Mouse (Mus musculus) kidney, adult 2 months (tissue): Measurements from ENCODE around the gene Sema3a. TPM values are rescaled to one million over a fixed set of nuclear protein-coding genes. Genes with fewer than 3 reads are reported as not detected.

ENCODE experiments used
- DNase-seq: peaks from one replicate; pipeline ENCODE4 v3.0.0; 2021
- H3K27ac ChIP-seq: fragments of 200-500 bp; 2 replicates; pipeline ENCODE4 v1.5.1; 2012; ENCODE audit warnings: low read depth, low read length, control low read depth, inconsistent platforms; ENCODE audit not compliant: insufficient read depth
- H3K27me3 ChIP-seq: fragments of 200-500 bp; replicated peaks from 2 replicates; pipeline ENCODE4 v1.6.1; 2012; ENCODE audit warnings: mild to moderate bottlenecking, moderate library complexity, low read length, inconsistent platforms; ENCODE audit not compliant: control insufficient read depth, insufficient read depth
- H3K36me3 ChIP-seq: fragments of 200-500 bp; 2 replicates; pipeline ENCODE4 v1.6.1; 2012; ENCODE audit warnings: mild to moderate bottlenecking, moderate library complexity, low read length, inconsistent platforms; ENCODE audit not compliant: control insufficient read depth, insufficient read depth
- H3K4me1 ChIP-seq: fragments of 200-500 bp; 2 replicates; pipeline ENCODE4 v1.6.1; 2011; ENCODE audit warnings: low read length; ENCODE audit not compliant: control insufficient read depth, insufficient read depth
- H3K4me3 ChIP-seq: fragments of 200-500 bp; 2 replicates; pipeline ENCODE4 v1.5.1; 2011; ENCODE audit warnings: mild to moderate bottlenecking, low read depth, low read length, control low read depth; ENCODE audit not compliant: insufficient read depth
- CTCF ChIP-seq: fragments of 200-500 bp; conservative IDR thresholded peaks from 2 replicates; pipeline ENCODE4 v1.5.1; 2011; ENCODE audit warnings: low read depth, mild to moderate bottlenecking, control low read depth, low read length, moderate library complexity, mixed read lengths; ENCODE audit not compliant: insufficient read depth, insufficient read length
- POLR2A ChIP-seq: fragments of 200-500 bp; IDR thresholded peaks from one replicate; pipeline ENCODE4 v1.6.1; 2011; ENCODE audit warnings: low read depth, low read length, control low read depth
- WGBS: fragments of 180-500 bp; shearing (Covaris S2); methylation state at CpG from one replicate; pipeline ENCODE4 v1.1.7; 2018; 5-methylcytosine and 5-hydroxymethylcytosine counted together
- polyA plus RNA-seq: library from polyadenylated mRNA; depleted of rRNA; stranded (reverse); fragments of >200 nt; gene quantifications from 2 replicates; pipeline ENCODE4 v1.2.3, GENCODE M21; 2012

Gene Sema3a
- polyA plus RNA-seq, 1 experiment = 0.61 TPM

DNA sequence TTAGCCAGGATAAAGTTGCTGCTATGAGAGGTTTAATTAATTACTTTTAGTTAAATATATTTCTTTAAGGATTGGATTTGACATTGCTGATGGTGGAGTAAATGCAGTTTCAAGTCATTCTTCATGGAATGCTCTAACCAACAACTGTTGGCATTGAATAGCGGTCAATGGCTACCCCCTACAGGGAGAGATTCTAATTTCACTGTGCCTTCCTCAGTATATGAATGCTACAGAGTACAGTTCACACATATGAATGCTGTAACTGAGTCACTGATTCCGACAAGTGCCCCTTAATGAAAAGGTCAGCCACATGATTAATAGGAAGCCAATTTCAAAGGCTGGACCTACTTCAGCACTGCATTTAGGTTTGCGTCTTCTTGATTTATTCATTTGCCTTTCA, 1.9 kb downstream of the Sema3a start:
- no peaks in the 10 kb centered on the region for H3K27me3 ChIP-seq
- H3K4me1 ChIP-seq = no peaks in the 10 kb centered on the region
- DNase-seq = no peak
- no peak overlapping the region for H3K27ac ChIP-seq
- TF ChIP-seq POLR2A = no peak
- no peak for TF ChIP-seq CTCF
- WGBS = 87% methylated on average over 3 of the region's 3 CpGs
- H3K36me3 ChIP-seq = no peaks in the 10 kb centered on the region
- H3K4me3 ChIP-seq = no peak overlapping the region

- WGBS = 23% methylated on average over 7 of the region's 7 CpGs
- Histone ChIP-seq H3K36me3 (no peaks in the 10 kb centered on the region), H3K27ac (no peak overlapping the region), H3K4me3 (no peak overlapping the region), H3K4me1 (no peaks in the 10 kb centered on the region), H3K27me3 (no peaks in the 10 kb centered on the region)
- DNase-seq = no peak
- TF ChIP-seq POLR2A (no peak), CTCF (no peak)
These were observed 19.7 kb downstream of the Sema3a start for GRCm38 (mm10) chr5:13144733-13145457.

- TF ChIP-seq CTCF (no peak), POLR2A (no peak)
- no peak overlapping the region for H3K4me3 ChIP-seq
- no peaks in the 10 kb centered on the region for H3K36me3 ChIP-seq
- no peaks in the 10 kb centered on the region for H3K4me1 ChIP-seq
- H3K27me3 ChIP-seq = no peaks in the 10 kb centered on the region
- WGBS = 91% methylated on average over 5 of the region's 5 CpGs
- no peak overlapping the region for H3K27ac ChIP-seq
- no peak for DNase-seq
These were observed 24.7 kb downstream of the Sema3a start for GRCm38 (mm10) chr5:13149909-13150308.

DNA sequence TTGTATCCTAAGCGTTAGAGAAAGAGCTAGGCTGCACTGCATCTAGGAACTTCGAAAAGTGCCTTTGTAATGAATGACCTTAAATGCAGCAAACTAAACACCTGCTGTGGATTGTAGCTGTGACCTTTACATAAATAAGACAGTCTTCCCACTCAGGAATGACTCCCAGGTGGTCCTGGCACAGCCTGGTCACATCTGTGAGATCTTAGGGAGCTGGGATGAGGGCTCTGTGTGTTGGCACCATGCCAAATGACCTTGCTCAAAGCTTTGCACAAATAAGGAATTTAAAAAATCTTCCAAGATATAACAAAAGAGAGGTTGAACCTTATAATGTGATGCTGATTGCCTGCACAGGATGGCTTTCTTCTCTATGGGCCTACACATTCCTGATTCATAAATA, 25.8 kb downstream of the Sema3a start:
- DNase-seq = no peak
- TF ChIP-seq POLR2A (no peak), CTCF (no peak)
- Histone ChIP-seq H3K27ac (no peak overlapping the region), H3K4me1 (no peaks in the 10 kb centered on the region), H3K36me3 (no peaks in the 10 kb centered on the region), H3K4me3 (no peak overlapping the region), H3K27me3 (no peaks in the 10 kb centered on the region)
- 62% methylated on average over 2 of the region's 2 CpGs for WGBS

- no peak for DNase-seq
- Histone ChIP-seq H3K27ac (no peak overlapping the region), H3K4me3 (no peak overlapping the region), H3K4me1 (no peaks in the 10 kb centered on the region), H3K27me3 (no peaks in the 10 kb centered on the region), H3K36me3 (no peaks in the 10 kb centered on the region)
- 58% methylated on average over 5 of the region's 5 CpGs for WGBS
- TF ChIP-seq CTCF (no peak), POLR2A (no peak)
These were observed 32.8 kb downstream of the Sema3a start for GRCm38 (mm10) chr5:13157761-13158612.

GRCm38 (mm10) chr5:13182186-13182585, 57.0 kb downstream of the Sema3a start:
- Histone ChIP-seq H3K36me3 (no peaks in the 10 kb centered on the region), H3K27me3 (no peaks in the 10 kb centered on the region), H3K27ac (no peak overlapping the region), H3K4me3 (no peak overlapping the region), H3K4me1 (no peaks in the 10 kb centered on the region)
- no peak for DNase-seq
- 89% methylated on average over 2 of the region's 2 CpGs for WGBS
- no peak for TF ChIP-seq CTCF
- TF ChIP-seq POLR2A = no peak

DNA sequence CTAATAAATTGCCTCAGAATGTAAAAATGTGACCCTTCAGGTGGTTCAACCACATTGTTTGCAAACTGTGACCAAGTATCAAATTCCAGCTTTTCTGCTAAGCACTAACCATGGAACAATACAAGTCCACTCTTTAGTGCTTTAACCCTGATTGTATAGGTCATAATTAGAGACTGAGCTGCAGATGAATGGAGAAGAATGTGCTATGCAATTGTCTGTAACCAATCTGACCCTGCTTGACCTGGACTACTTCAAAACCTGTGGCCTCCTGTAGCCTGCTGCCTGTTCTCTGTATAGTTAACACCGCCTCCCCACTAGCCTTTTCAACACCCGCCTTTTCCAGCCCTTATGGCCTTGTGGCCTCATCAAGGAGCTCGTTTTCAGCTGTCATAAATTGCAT, 72.7 kb downstream of the Sema3a start:
- H3K27ac ChIP-seq = no peak overlapping the region
- no peak for DNase-seq
- WGBS = 32% methylated on average over 3 of the region's 3 CpGs

More for the DNA sequence above, 72.7 kb downstream of the Sema3a start:
- Histone ChIP-seq H3K4me1 (no peaks in the 10 kb centered on the region), H3K4me3 (no peak overlapping the region), H3K36me3 (no peaks in the 10 kb centered on the region), H3K27me3 (no peaks in the 10 kb centered on the region)
- no peak for TF ChIP-seq POLR2A
- TF ChIP-seq CTCF = no peak
